Mouse (Mus musculus) ovary, adult 2 months (tissue): ENCODE measurements around the gene Gm16430. TPM values are rescaled to one million over a fixed set of nuclear protein-coding genes. Genes with fewer than 3 reads are reported as not detected.

Experiments used
- polyA plus RNA-seq: library from polyadenylated mRNA; depleted of rRNA; stranded (reverse); fragments of >200 nt; gene quantifications from 2 replicates; pipeline ENCODE4 v1.2.3, GENCODE M21; 2012; rRNA removed

The Gm16430 gene
- polyA plus RNA-seq = not detected in 2 replicates

GRCm38 (mm10) chrX:54621911-54622310 is at the start of gene Gm16430:
Gene Gm16430, plus strand, starts transcription at chrX:54622211.

Other genes starting within 250 kb of the Gm16430 start
- not detected in 2 replicates for gene Gm16405, start 91.0 kb upstream of the Gm16430 start, polyA plus RNA-seq